Mouse (Mus musculus): ENCODE data around the gene Chn2. TPM values are rescaled to one million over a fixed set of nuclear protein-coding genes. Genes with fewer than 3 reads are reported as not detected.
"Not testable (repeated sequence)": the region's sequence is repeated elsewhere in the genome, so short reads cannot be mapped to it uniquely, and the experiment has no call there.

Chn2 gene
- polyA plus RNA-seq, 1 experiment from 2014 or later: 9.8 TPM

DNA sequence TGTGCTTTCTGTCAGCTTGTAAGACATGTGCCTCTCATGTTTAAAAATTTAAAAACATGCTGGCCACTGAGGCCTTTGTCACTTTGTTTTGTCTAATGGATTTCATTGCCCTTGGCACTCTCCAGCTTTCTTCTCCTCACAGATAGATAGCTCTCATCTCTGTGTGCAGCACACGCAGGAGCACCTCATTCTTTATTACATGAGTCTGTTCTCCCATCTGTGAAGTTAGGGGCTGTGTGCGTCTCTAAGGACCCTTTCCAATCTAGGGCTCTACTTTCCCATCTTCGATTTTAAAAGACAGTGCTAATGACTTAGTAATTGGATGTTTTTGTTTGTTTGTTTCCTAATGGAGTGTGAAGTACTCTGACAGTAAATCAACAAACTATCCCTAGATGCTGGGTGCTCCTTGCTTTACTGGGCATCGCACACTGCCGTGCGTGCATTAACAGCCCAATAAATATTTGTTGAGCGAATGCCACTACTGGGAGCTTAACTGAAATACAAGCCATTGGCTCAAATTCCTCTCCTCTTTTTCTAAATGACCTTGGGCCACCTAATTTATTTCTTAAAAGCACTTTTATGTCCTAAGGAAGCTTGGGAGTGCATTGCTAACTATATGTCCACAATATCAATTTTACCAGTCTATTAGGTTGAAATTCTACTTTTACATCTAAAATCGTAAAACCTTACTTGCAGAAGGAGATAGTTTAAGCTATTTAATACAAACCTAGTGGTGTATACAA is 136.3 kb downstream of the Chn2 start:
- ATAC-seq (ENCODE audit: insufficient number of reproducible peaks, low FRiP score, low TSS enrichment, low read depth) (no peak), DNase-seq (ENCODE audit: low spot score) (no peak)
- no peaks in the 10 kb centered on the region for H3K9me3 ChIP-seq (ENCODE audit: control insufficient read depth, low read length)
- H3K27me3 ChIP-seq (ENCODE audit: control insufficient read depth, insufficient read depth, low read length): no peaks in the 10 kb centered on the region
- 41% methylated on average over 8 of the region's 8 CpGs for WGBS
- no peak overlapping the region for H3K9ac ChIP-seq (ENCODE audit: low read length)
- H3K4me2 ChIP-seq (ENCODE audit: low read depth, severe bottlenecking): no peak overlapping the region; the same call in 1 of the 2 replicates
- no peaks in the 10 kb centered on the region for H3K36me3 ChIP-seq (ENCODE audit: control insufficient read depth, insufficient read depth, low read length)
- peaks cover 3% of the 10 kb centered on the region for H3K4me1 ChIP-seq (ENCODE audit: control insufficient read depth, insufficient read depth, low read length)
- no peak overlapping the region for H3K4me3 ChIP-seq (ENCODE audit: low read depth, low read length)
- no peak overlapping the region for H3K27ac ChIP-seq (replicated peaks; ENCODE audit: low read depth, low read length)

DNA sequence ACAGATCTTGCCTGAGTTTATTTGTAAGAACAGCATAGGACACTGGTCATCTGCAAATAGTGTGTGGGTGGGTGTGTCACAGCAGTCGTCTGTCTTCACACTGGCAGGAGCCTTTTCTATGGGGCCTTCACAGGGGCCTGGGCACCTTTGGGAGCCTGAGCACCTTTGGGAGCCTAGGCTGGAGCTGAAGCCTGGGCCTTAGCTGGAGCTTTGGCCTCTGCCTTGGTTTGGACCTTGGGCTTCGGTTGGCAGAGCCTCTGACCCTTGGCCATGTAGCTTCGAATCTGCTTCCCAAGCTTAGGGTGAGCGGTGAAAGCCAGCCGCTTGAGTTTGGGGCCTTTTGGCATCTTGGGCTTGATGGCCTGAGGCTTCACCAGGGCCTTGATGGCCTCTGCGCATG is 137.7 kb downstream of the Chn2 start:
- not testable (repeated sequence) for H3K27ac ChIP-seq (replicated peaks; ENCODE audit: low read depth, low read length); H3K9me3 ChIP-seq (ENCODE audit: control insufficient read depth, low read length); H3K4me1 ChIP-seq (ENCODE audit: control insufficient read depth, insufficient read depth, low read length); DNase-seq (ENCODE audit: low spot score); H3K4me2 ChIP-seq (ENCODE audit: low read depth, severe bottlenecking); H3K27me3 ChIP-seq (ENCODE audit: control insufficient read depth, insufficient read depth, low read length); H3K36me3 ChIP-seq (ENCODE audit: control insufficient read depth, insufficient read depth, low read length); H3K9ac ChIP-seq (ENCODE audit: low read length); ATAC-seq (ENCODE audit: insufficient number of reproducible peaks, low FRiP score, low TSS enrichment, low read depth); H3K4me3 ChIP-seq (ENCODE audit: low read depth, low read length)
- WGBS: 92% methylated on average over 6 of the region's 6 CpGs

DNA sequence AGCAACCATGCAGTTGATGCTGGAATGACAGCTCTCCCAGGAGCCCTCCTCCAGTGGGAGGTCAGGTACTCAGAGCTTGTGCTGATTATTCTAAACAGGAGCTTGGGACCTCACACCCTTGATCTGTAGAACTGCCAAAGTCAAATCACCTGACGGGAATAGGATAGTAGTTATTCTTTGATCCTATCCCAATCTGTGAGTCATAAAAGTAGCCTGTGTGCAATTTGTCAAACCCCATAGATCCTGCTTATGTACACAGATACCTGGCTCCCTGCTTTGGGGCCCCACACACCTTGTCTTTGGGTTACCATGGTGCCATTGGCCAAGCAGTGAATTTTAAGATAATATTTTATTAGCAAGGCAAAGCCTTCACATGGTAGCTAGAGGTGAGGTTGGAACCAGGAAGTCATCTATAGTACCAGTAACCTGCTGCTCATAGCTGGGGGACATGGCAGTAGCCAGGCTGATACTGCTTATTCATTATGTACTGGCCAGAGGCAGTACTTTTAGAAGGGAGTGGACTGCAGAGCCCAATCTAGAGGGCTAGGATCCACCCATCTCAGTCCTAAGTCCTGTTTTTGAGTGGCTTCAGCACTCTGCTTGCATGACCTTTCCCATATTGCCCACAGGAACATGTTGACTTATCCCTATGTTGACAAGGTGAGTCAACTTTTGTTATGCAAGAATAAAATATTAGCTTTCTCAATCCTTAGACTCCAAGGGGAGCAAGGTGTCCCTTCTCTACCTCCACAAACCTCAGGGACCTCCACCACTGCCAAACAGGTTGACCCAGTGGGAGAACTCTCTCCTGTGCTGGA is 139.9 kb downstream of the Chn2 start:
- H3K4me2 ChIP-seq (ENCODE audit: low read depth, severe bottlenecking): no peak overlapping the region
- no peaks in the 10 kb centered on the region for H3K27me3 ChIP-seq (ENCODE audit: control insufficient read depth, insufficient read depth, low read length)
- no peaks in the 10 kb centered on the region for H3K9me3 ChIP-seq (ENCODE audit: control insufficient read depth, low read length)
- no peak overlapping the region for H3K9ac ChIP-seq (ENCODE audit: low read length)
- H3K4me1 ChIP-seq (ENCODE audit: control insufficient read depth, insufficient read depth, low read length): peaks cover 3% of the 10 kb centered on the region
- 63% methylated on average over 1 of the region's 1 CpGs for WGBS
- no peak overlapping the region for H3K4me3 ChIP-seq (ENCODE audit: low read depth, low read length)
- H3K27ac ChIP-seq (replicated peaks; ENCODE audit: low read depth, low read length): no peak overlapping the region
- DNase-seq (ENCODE audit: low spot score) (no peak), ATAC-seq (ENCODE audit: insufficient number of reproducible peaks, low FRiP score, low TSS enrichment, low read depth) (no peak)
- H3K36me3 ChIP-seq (ENCODE audit: control insufficient read depth, insufficient read depth, low read length): no peaks in the 10 kb centered on the region

DNA sequence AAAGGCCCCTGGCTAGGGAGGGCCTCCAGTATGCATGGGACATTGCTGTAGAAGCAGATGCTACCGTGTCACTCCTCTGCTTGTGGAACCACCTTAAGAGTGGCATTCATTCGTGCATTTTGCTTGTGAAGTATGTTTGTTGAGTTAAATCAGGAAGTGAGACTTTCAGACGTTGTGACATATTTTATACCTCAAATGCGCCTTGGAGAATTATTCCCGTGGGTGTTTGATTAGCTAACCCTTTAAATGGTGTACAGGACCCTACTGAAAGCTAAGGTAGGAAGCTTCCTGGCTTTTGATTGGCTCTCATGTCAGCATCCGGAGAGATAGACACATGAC is 140.5 kb downstream of the Chn2 start:
- Histone ChIP-seq H3K4me1 (ENCODE audit: control insufficient read depth, insufficient read depth, low read length) (peaks cover 3% of the 10 kb centered on the region), H3K36me3 (ENCODE audit: control insufficient read depth, insufficient read depth, low read length) (no peaks in the 10 kb centered on the region), H3K9me3 (ENCODE audit: control insufficient read depth, low read length) (no peaks in the 10 kb centered on the region), H3K4me2 (ENCODE audit: low read depth, severe bottlenecking) (no peak overlapping the region), H3K27ac (replicated peaks; ENCODE audit: low read depth, low read length) (no peak overlapping the region), H3K9ac (ENCODE audit: low read length) (no peak overlapping the region), H3K4me3 (ENCODE audit: low read depth, low read length) (no peak overlapping the region), H3K27me3 (ENCODE audit: control insufficient read depth, insufficient read depth, low read length) (no peaks in the 10 kb centered on the region)
- ATAC-seq (ENCODE audit: insufficient number of reproducible peaks, low FRiP score, low TSS enrichment, low read depth): no peak
- DNase-seq (ENCODE audit: low spot score): no peak
- WGBS: 83% methylated on average over 6 of the region's 6 CpGs

DNA sequence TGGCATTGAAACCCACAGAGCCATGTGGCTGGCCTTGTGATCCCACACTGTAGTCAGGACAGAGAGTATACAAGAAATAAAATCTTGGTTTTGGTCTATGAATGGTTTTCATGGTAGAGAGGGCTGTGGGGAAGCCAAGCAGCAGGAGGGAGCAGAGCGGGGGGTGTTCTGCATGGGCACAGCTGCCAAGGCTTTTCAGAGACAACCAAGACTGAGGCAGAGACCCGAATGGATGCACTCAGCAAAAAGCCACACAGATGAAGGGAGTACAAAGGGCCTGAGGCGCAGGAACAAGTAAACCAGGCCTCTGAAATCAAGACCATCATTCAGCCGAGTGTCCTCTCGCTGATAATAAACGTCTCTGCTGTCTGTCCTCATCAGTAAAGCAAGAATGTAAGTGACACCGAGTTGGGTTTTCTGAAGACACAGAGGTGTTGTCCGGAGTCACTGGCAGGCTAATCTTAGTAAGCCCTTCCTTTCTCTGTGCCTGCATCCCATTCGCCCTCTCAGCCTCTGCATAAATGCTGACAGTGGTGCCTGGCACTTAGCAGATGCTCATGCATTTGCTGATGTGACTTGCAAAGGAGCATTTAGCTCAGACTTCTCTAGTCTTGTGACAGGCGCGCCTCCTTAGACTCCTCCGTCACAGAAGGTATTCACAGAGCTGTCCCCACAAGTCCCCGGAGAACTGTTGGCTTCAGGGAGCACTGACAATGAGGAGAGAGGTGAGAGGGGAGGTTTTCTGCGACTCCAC is 144.6 kb downstream of the Chn2 start:
- Histone ChIP-seq H3K36me3 (ENCODE audit: control insufficient read depth, insufficient read depth, low read length) (no peaks in the 10 kb centered on the region), H3K4me3 (ENCODE audit: low read depth, low read length) (no peak overlapping the region), H3K9ac (ENCODE audit: low read length) (no peak overlapping the region), H3K9me3 (ENCODE audit: control insufficient read depth, low read length) (no peaks in the 10 kb centered on the region), H3K27me3 (ENCODE audit: control insufficient read depth, insufficient read depth, low read length) (no peaks in the 10 kb centered on the region), H3K27ac (replicated peaks; ENCODE audit: low read depth, low read length) (no peak overlapping the region), H3K4me2 (ENCODE audit: low read depth, severe bottlenecking) (no peak overlapping the region), H3K4me1 (ENCODE audit: control insufficient read depth, insufficient read depth, low read length) (no peaks in the 10 kb centered on the region)
- no peak for DNase-seq (ENCODE audit: low spot score)
- 54% methylated on average over 14 of the region's 14 CpGs for WGBS
- ATAC-seq (ENCODE audit: insufficient number of reproducible peaks, low FRiP score, low TSS enrichment, low read depth): no peak

DNA sequence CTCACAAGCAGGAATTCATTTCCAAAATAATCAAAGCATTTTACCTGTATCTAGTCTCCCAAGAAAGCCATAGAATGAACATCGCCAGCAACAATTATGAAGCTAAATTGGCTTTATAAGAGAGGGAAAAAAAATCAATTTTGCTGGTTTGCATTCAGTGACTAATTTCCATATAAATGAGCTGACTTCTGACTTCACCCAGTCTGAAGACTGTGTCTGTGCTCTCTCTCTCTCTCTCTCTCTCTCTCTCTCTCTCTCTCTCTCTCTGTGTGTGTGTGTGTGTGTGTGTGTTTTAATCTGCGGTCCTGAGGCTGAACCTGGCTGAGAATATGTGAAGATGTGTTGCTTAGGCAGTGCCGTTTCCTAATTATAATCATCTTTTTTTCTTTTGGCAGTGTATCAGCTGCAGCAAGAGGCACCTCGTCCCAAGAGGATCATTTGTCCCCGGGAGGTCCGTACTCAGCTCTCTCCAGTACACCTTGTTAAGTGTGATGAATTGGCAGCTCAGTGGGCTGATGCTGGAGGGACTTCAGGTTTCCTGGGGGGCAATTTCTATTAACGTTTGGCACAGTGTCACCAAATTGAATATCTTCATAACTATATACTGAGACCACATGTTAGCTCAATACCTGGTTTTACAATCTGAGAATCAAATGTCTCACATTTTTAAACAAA is 154.4 kb downstream of the Chn2 start:
- DNase-seq (ENCODE audit: low spot score): no peak
- Histone ChIP-seq H3K4me2 (ENCODE audit: low read depth, severe bottlenecking) (no peak overlapping the region), H3K9me3 (ENCODE audit: control insufficient read depth, low read length) (no peaks in the 10 kb centered on the region), H3K4me3 (ENCODE audit: low read depth, low read length) (no peak overlapping the region), H3K4me1 (ENCODE audit: control insufficient read depth, insufficient read depth, low read length) (no peaks in the 10 kb centered on the region), H3K27ac (replicated peaks; ENCODE audit: low read depth, low read length) (no peak overlapping the region), H3K27me3 (ENCODE audit: control insufficient read depth, insufficient read depth, low read length) (no peaks in the 10 kb centered on the region), H3K9ac (ENCODE audit: low read length) (no peak overlapping the region), H3K36me3 (ENCODE audit: control insufficient read depth, insufficient read depth, low read length) (no peaks in the 10 kb centered on the region)
- no peak for ATAC-seq (ENCODE audit: insufficient number of reproducible peaks, low FRiP score, low TSS enrichment, low read depth)
- 61% methylated on average over 7 of the region's 7 CpGs for WGBS

DNA sequence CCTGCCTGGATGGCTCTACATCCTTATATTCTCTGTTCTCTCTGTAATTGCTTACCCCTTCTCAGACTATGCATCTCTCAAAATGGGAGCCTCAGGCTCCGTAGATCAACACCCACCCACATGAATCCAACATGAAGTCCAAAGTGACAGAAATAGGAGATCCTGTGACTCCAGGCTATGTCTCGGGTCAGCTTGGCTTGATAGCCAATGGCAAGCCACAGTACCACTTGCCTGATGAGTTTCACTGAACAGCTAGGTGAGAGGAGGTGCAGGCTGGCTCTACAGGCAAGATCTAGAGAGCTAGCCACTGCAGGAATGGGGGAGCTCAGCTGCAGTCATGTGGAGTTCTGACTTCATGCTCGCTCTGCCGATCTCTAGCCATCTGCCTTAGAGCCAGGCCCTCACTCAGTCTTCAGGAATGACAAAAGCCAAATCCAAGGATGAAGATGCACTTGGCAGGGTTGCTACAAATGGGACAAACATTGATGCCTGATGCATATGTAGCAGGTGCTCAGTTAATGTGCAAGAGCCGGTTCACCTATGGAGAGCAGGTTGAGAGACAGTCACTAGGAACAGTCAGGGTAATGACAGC is 158.6 kb downstream of the Chn2 start:
- H3K36me3 ChIP-seq (ENCODE audit: control insufficient read depth, insufficient read depth, low read length): no peaks in the 10 kb centered on the region
- ATAC-seq (ENCODE audit: insufficient number of reproducible peaks, low FRiP score, low TSS enrichment, low read depth) (no peak), DNase-seq (ENCODE audit: low spot score) (no peak)
- H3K4me3 ChIP-seq (ENCODE audit: low read depth, low read length): no peak overlapping the region
- no peaks in the 10 kb centered on the region for H3K4me1 ChIP-seq (ENCODE audit: control insufficient read depth, insufficient read depth, low read length)
- no peak overlapping the region for H3K9ac ChIP-seq (ENCODE audit: low read length)
- no peaks in the 10 kb centered on the region for H3K9me3 ChIP-seq (ENCODE audit: control insufficient read depth, low read length)
- no peaks in the 10 kb centered on the region for H3K27me3 ChIP-seq (ENCODE audit: control insufficient read depth, insufficient read depth, low read length)
- WGBS: 92% methylated on average over 5 of the region's 5 CpGs
- H3K27ac ChIP-seq (replicated peaks; ENCODE audit: low read depth, low read length): no peak overlapping the region
- H3K4me2 ChIP-seq (ENCODE audit: low read depth, severe bottlenecking): no peak overlapping the region

DNA sequence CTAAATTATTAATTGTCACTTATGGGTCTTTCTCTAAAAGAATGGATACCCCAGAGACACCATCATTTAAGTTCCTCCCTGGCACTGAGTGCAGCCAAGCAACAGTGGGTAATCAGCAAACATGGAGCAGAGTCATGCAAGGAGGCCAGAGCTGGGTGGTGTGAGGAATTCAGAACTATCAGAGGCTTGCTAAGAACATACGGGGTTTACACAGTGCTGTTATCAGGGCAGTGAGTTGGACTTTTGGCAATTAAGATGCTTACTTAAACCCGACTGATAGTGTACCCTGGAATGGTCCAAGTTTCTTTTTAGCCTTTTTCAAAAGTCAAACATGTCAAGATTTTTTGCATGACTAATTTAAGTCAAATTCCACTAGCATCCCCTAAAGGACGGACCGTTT is 160.2 kb downstream of the Chn2 start:
- Histone ChIP-seq H3K27me3 (ENCODE audit: control insufficient read depth, insufficient read depth, low read length) (no peaks in the 10 kb centered on the region), H3K9ac (ENCODE audit: low read length) (no peak overlapping the region), H3K27ac (replicated peaks; ENCODE audit: low read depth, low read length) (no peak overlapping the region), H3K9me3 (ENCODE audit: control insufficient read depth, low read length) (no peaks in the 10 kb centered on the region), H3K4me1 (ENCODE audit: control insufficient read depth, insufficient read depth, low read length) (no peaks in the 10 kb centered on the region), H3K36me3 (ENCODE audit: control insufficient read depth, insufficient read depth, low read length) (no peaks in the 10 kb centered on the region), H3K4me2 (ENCODE audit: low read depth, severe bottlenecking) (no peak overlapping the region), H3K4me3 (ENCODE audit: low read depth, low read length) (no peak overlapping the region)
- ATAC-seq (ENCODE audit: insufficient number of reproducible peaks, low FRiP score, low TSS enrichment, low read depth) (no peak), DNase-seq (ENCODE audit: low spot score) (no peak)
- 73% methylated on average over 4 of the region's 4 CpGs for WGBS

Data from limb, embryonic 11.5 days (tissue).